Mouse (Mus musculus) myocyte (in vitro differentiated cells): ENCODE measurements at regions not wholly inside any gene's neighbourhood (a gene's known extent, or its start where the extent isn't known, plus 50 kb on each side); places are given as distances from the start of the nearest gene placed in this dataset.

Source experiments
- CEBPB ChIP-seq: IDR thresholded peaks from 2 replicates; pipeline ENCODE4 v1.6.1; 2011; ENCODE audit warnings: mild to moderate bottlenecking, moderate library complexity; ENCODE audit not compliant: poor library complexity, insufficient read depth, severe bottlenecking
- E2F4 ChIP-seq: IDR thresholded peaks from one replicate; pipeline ENCODE4 v1.6.1; 2011; ENCODE audit warnings: mild to moderate bottlenecking, control low read depth, moderate library complexity; ENCODE audit not compliant: insufficient read depth
- MAX ChIP-seq: IDR thresholded peaks from one replicate; pipeline ENCODE4 v1.6.1; 2011; ENCODE audit warnings: low read depth, mild to moderate bottlenecking, control low read depth
- MYOD1 ChIP-seq, 3 experiments: IDR thresholded peaks; one replicate each; pipeline ENCODE4 v1.6.1; 2011; ENCODE audit warnings: control low read depth in 2 of 3, low read depth in 2 of 3, mild to moderate bottlenecking in 2 of 3, moderate library complexity in 1 of 3; ENCODE audit not compliant: insufficient read length in 2 of 3, control insufficient read depth in 1 of 3
- MYOG ChIP-seq, 3 experiments: IDR thresholded peaks; one replicate each; pipeline ENCODE4 v1.6.1; 2011; ENCODE audit warnings: control low read depth in 2 of 3, low read depth in 2 of 3, mild to moderate bottlenecking in 2 of 3; ENCODE audit not compliant: insufficient read length in 2 of 3, control insufficient read depth in 1 of 3, insufficient read depth in 1 of 3
- POLR2A ChIP-seq: IDR thresholded peaks from one replicate; pipeline ENCODE4 v1.6.1; 2011; ENCODE audit warnings: low read depth, mild to moderate bottlenecking, control low read depth, moderate library complexity; ENCODE audit not compliant: insufficient read length
- POLR2AphosphoS2 ChIP-seq: IDR thresholded peaks from one replicate; pipeline ENCODE4 v1.6.1; 2011; ENCODE audit warnings: low read depth, control low read depth; ENCODE audit not compliant: insufficient read length
- REST ChIP-seq: IDR thresholded peaks from one replicate; pipeline ENCODE4 v1.6.1; 2011; ENCODE audit warnings: mild to moderate bottlenecking, control low read depth, moderate library complexity; ENCODE audit not compliant: insufficient read depth, insufficient read length
- SRF ChIP-seq: IDR thresholded peaks from one replicate; pipeline ENCODE4 v1.6.1; 2011; ENCODE audit warnings: low read depth; ENCODE audit not compliant: control insufficient read depth, insufficient read length
- TCF12 ChIP-seq: IDR thresholded peaks from one replicate; pipeline ENCODE4 v1.6.1; 2011; ENCODE audit warnings: mild to moderate bottlenecking, control low read depth; ENCODE audit not compliant: poor library complexity, insufficient read depth, severe bottlenecking
- TCF3 ChIP-seq: IDR thresholded peaks from one replicate; pipeline ENCODE4 v1.6.1; 2011; ENCODE audit warnings: low read depth, control low read depth; ENCODE audit not compliant: insufficient read length
- USF1 ChIP-seq: IDR thresholded peaks from one replicate; pipeline ENCODE4 v1.6.1; 2011; ENCODE audit warnings: low read depth, mild to moderate bottlenecking, control low read depth, moderate library complexity

GRCm38 (mm10) chr10:46108810-46109209 lies 531.2 kb downstream of the Hace1 start:
- TF ChIP-seq POLR2A (no peak), SRF (no peak), CEBPB (no peak), MAX (no peak), USF1 (no peak), E2F4 (no peak), TCF3 (no peak), TCF12 (no peak), MYOD1 (IDR thresholded peaks at IDR 0.05; ENCODE audit: control insufficient read depth in 1 of 3, insufficient read length in 2 of 3, low read depth in 2 of 3) (no peak), POLR2AphosphoS2 (no peak), MYOG (IDR thresholded peaks at IDR 0.05; ENCODE audit: control insufficient read depth in 1 of 3, insufficient read depth in 1 of 3, insufficient read length in 2 of 3, low read depth in 2 of 3) (no peak), REST (no peak)
